Mouse (Mus musculus): ENCODE results near the gene Jak1. TPM values are rescaled to one million over a fixed set of nuclear protein-coding genes. Genes with fewer than 3 reads are reported as not detected.

Gene Jak1
- polyA plus RNA-seq, 1 experiment from 2014 or later, result 65.1 TPM

DNA sequence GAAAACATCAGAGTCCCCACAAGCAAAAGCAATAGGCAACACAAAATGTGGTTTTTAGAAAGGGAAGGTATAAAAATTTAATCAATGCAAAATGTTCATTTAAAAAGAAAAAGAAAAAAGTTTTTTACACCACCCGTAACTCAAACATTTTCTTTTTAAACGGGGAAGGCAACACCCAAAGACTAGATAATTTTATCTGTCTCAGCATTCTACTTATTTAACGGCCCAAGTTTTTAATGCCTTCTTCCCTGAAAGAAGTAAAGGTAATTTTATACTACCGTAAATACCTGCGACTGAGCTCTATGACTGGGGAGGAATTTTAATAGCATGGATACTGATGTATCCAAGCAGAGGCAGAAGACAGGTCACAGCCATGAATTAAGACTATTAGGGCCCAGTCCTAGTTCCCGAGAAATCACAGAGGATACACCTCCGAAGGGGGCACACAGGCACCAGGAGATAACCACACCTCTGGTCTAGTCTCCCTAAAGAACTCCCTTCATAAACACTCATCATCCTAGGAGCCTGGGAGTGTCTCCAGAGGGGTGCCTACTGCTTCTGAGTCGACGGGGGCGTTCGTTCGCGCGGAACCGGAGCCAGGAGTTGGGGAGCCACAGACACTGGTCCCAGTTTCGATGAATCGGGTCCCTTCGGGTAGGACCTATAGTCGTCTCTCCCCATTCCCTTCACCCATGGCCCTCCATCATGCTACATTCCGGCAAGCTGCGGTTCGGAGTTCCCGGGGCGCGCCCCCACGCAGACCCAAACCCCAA, 928 bp downstream of the Jak1 start:
- Histone ChIP-seq H3K27me3 (ENCODE audit: control insufficient read depth, insufficient read depth, low read length) (no peaks in the 10 kb centered on the region), H3K4me1 (ENCODE audit: control insufficient read depth, insufficient read depth, low read length) (peaks cover 5% of the 10 kb centered on the region), H3K4me3 (ENCODE audit: low read depth, low read length) (peak overlapping the region; percentile 89), H3K9ac (ENCODE audit: low read depth, low read length) (peak overlapping the region; percentile 91), H3K27ac (ENCODE audit: low read depth, low read length) (peak overlapping the region; percentile 94), H3K4me2 (peak overlapping the region; percentile 93), H3K9me3 (replicated peaks; ENCODE audit: control insufficient read depth, low read length) (no peaks in the 10 kb centered on the region), H3K36me3 (ENCODE audit: control insufficient read depth, insufficient read depth, low read length) (no peaks in the 10 kb centered on the region)
- whole genome bisulfite sequencing (ENCODE audit: insufficient replicate concordance), result 5% methylated on average over 26 of the region's 26 CpGs
- 0 out of 2 replicates have a peak, but pooled peaks have one; percentile 3 for ATAC-seq (replicated peaks; ENCODE audit: insufficient number of reproducible peaks, low FRiP score, low TSS enrichment)

- Histone ChIP-seq H3K4me3 (ENCODE audit: low read depth, low read length) (no peak overlapping the region), H3K27ac (ENCODE audit: low read depth, low read length) (no peak overlapping the region), H3K9ac (ENCODE audit: low read depth, low read length) (no peak overlapping the region), H3K9me3 (replicated peaks; ENCODE audit: control insufficient read depth, low read length) (no peaks in the 10 kb centered on the region), H3K27me3 (ENCODE audit: control insufficient read depth, insufficient read depth, low read length) (no peaks in the 10 kb centered on the region), H3K36me3 (ENCODE audit: control insufficient read depth, insufficient read depth, low read length) (no peaks in the 10 kb centered on the region), H3K4me1 (ENCODE audit: control insufficient read depth, insufficient read depth, low read length) (peaks cover 9% of the 10 kb centered on the region), H3K4me2 (no peak overlapping the region)
- no peak for ATAC-seq (replicated peaks; ENCODE audit: insufficient number of reproducible peaks, low FRiP score, low TSS enrichment)
- WGBS (ENCODE audit: insufficient replicate concordance), result 85% methylated on average over 5 of the region's 5 CpGs
Observed at GRCm38 (mm10) chr4:101261596-101261995, 3.5 kb downstream of the Jak1 start.

- 76% methylated on average over 8 of the region's 8 CpGs for WGBS (ENCODE audit: insufficient replicate concordance)
- H3K27ac ChIP-seq (ENCODE audit: low read depth, low read length), result no peak overlapping the region
- H3K9me3 ChIP-seq (replicated peaks; ENCODE audit: control insufficient read depth, low read length), result no peaks in the 10 kb centered on the region
Observed at GRCm38 (mm10) chr4:101260744-101261291, 4.3 kb downstream of the Jak1 start.

GRCm38 (mm10) chr4:101256526-101257210, 8.4 kb downstream of the Jak1 start:
- Histone ChIP-seq H3K4me3 (ENCODE audit: low read depth, low read length) (no peak overlapping the region), H3K36me3 (ENCODE audit: control insufficient read depth, insufficient read depth, low read length) (no peaks in the 10 kb centered on the region), H3K4me2 (no peak overlapping the region), H3K9ac (ENCODE audit: low read depth, low read length) (no peak overlapping the region), H3K27ac (ENCODE audit: low read depth, low read length) (0 out of 2 replicates have a peak overlapping the region, but pooled peaks have one; percentile 29), H3K4me1 (ENCODE audit: control insufficient read depth, insufficient read depth, low read length) (peaks cover 16% of the 10 kb centered on the region), H3K9me3 (replicated peaks; ENCODE audit: control insufficient read depth, low read length) (no peaks in the 10 kb centered on the region), H3K27me3 (ENCODE audit: control insufficient read depth, insufficient read depth, low read length) (no peaks in the 10 kb centered on the region)
- WGBS (ENCODE audit: insufficient replicate concordance), result 70% methylated on average over 3 of the region's 3 CpGs
- no peak for ATAC-seq (replicated peaks; ENCODE audit: insufficient number of reproducible peaks, low FRiP score, low TSS enrichment)

More at GRCm38 (mm10) chr4:101260744-101261291, 4.3 kb downstream of the Jak1 start:
- Histone ChIP-seq H3K4me1 (ENCODE audit: control insufficient read depth, insufficient read depth, low read length) (peaks cover 12% of the 10 kb centered on the region), H3K9ac (ENCODE audit: low read depth, low read length) (no peak overlapping the region), H3K36me3 (ENCODE audit: control insufficient read depth, insufficient read depth, low read length) (no peaks in the 10 kb centered on the region), H3K27me3 (ENCODE audit: control insufficient read depth, insufficient read depth, low read length) (no peaks in the 10 kb centered on the region), H3K4me3 (ENCODE audit: low read depth, low read length) (no peak overlapping the region), H3K4me2 (no peak overlapping the region)
- no peak for ATAC-seq (replicated peaks; ENCODE audit: insufficient number of reproducible peaks, low FRiP score, low TSS enrichment)

DNA sequence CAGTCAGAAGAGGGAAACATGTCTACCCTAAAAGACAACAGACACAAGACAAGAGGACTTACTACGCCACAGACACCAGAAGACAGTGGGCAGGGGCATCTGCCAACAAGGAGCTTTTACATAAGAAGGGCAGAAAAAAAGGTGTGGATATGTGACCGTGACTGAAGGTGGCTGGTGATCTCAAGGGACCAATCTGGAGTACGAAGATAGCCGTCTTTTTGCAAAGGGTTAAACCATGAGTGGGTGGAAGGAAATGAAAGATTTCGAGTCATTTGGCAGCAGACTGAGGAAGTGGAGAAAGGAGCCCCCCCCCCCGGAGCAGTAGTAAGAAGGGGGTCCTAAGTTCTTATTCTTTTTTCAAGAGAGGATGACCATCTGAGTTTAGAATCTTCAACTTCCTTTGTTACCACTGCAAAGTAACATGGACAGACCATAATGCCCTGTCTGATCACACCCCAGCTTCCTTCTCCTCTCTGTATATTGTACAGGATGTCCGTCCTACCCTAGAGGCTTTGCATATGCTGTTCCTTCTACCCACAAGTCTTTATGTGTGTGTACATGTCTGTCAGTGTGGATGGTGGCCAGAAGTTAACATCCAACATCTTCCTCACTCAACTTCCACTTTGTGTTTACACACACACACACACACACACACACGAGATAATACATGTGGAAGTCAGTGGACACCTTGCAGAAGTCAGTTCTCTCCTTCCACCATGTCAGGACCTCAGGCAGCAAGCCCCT, 10.3 kb downstream of the Jak1 start:
- H3K4me2 ChIP-seq, result no peak overlapping the region
- no peak overlapping the region for H3K27ac ChIP-seq (ENCODE audit: low read depth, low read length)
- no peaks in the 10 kb centered on the region for H3K9me3 ChIP-seq (replicated peaks; ENCODE audit: control insufficient read depth, low read length)
- no peaks in the 10 kb centered on the region for H3K36me3 ChIP-seq (ENCODE audit: control insufficient read depth, insufficient read depth, low read length)
- H3K4me3 ChIP-seq (ENCODE audit: low read depth, low read length), result no peak overlapping the region
- no peak overlapping the region for H3K9ac ChIP-seq (ENCODE audit: low read depth, low read length)
- no peak for ATAC-seq (replicated peaks; ENCODE audit: insufficient number of reproducible peaks, low FRiP score, low TSS enrichment)
- 65% methylated on average over 8 of the region's 8 CpGs for WGBS (ENCODE audit: insufficient replicate concordance)
- peaks cover 16% of the 10 kb centered on the region for H3K4me1 ChIP-seq (ENCODE audit: control insufficient read depth, insufficient read depth, low read length)
- no peaks in the 10 kb centered on the region for H3K27me3 ChIP-seq (ENCODE audit: control insufficient read depth, insufficient read depth, low read length)

GRCm38 (mm10) chr4:101254015-101254414, 11.1 kb downstream of the Jak1 start:
- Histone ChIP-seq H3K4me1 (ENCODE audit: control insufficient read depth, insufficient read depth, low read length) (peaks cover 16% of the 10 kb centered on the region), H3K9ac (ENCODE audit: low read depth, low read length) (no peak overlapping the region), H3K4me3 (ENCODE audit: low read depth, low read length) (no peak overlapping the region), H3K36me3 (ENCODE audit: control insufficient read depth, insufficient read depth, low read length) (no peaks in the 10 kb centered on the region), H3K9me3 (replicated peaks; ENCODE audit: control insufficient read depth, low read length) (no peaks in the 10 kb centered on the region), H3K27me3 (ENCODE audit: control insufficient read depth, insufficient read depth, low read length) (no peaks in the 10 kb centered on the region), H3K4me2 (no peak overlapping the region), H3K27ac (ENCODE audit: low read depth, low read length) (no peak overlapping the region)
- ATAC-seq (replicated peaks; ENCODE audit: insufficient number of reproducible peaks, low FRiP score, low TSS enrichment), result no peak
- WGBS (ENCODE audit: insufficient replicate concordance), result 62% methylated on average over 7 of the region's 7 CpGs

GRCm38 (mm10) chr4:101252781-101253622, 12.1 kb downstream of the Jak1 start:
- Histone ChIP-seq H3K27ac (ENCODE audit: low read depth, low read length) (no peak overlapping the region), H3K4me2 (no peak overlapping the region), H3K9me3 (replicated peaks; ENCODE audit: control insufficient read depth, low read length) (no peaks in the 10 kb centered on the region), H3K4me1 (ENCODE audit: control insufficient read depth, insufficient read depth, low read length) (peaks cover 16% of the 10 kb centered on the region), H3K36me3 (ENCODE audit: control insufficient read depth, insufficient read depth, low read length) (no peaks in the 10 kb centered on the region), H3K9ac (ENCODE audit: low read depth, low read length) (no peak overlapping the region), H3K4me3 (ENCODE audit: low read depth, low read length) (no peak overlapping the region), H3K27me3 (ENCODE audit: control insufficient read depth, insufficient read depth, low read length) (no peaks in the 10 kb centered on the region)
- no peak for ATAC-seq (replicated peaks; ENCODE audit: insufficient number of reproducible peaks, low FRiP score, low TSS enrichment)
- 57% methylated on average over 13 of the region's 13 CpGs for WGBS (ENCODE audit: insufficient replicate concordance)

DNA sequence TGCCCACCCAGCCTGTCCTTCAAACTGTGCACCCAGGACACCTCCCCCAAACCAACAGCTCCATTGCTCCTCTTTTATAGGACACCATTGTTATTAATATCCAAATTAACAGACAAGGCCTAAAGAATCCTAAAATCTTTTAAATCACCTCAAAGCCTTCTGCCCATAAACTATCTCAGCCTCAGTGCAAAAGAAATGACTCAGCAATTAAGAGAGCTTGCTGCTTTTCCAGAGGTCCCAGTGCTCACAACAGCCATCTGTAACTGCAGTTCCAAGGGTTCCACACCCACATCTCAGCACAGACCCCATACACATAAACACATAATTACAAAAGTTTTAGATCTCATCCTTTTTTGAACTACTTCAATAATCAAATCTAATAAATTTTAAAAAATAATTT, 13.1 kb downstream of the Jak1 start:
- Histone ChIP-seq H3K36me3 (ENCODE audit: control insufficient read depth, insufficient read depth, low read length) (no peaks in the 10 kb centered on the region), H3K4me2 (no peak overlapping the region), H3K27ac (ENCODE audit: low read depth, low read length) (no peak overlapping the region), H3K27me3 (ENCODE audit: control insufficient read depth, insufficient read depth, low read length) (no peaks in the 10 kb centered on the region), H3K4me1 (ENCODE audit: control insufficient read depth, insufficient read depth, low read length) (peaks cover 23% of the 10 kb centered on the region), H3K9me3 (replicated peaks; ENCODE audit: control insufficient read depth, low read length) (no peaks in the 10 kb centered on the region), H3K9ac (ENCODE audit: low read depth, low read length) (no peak overlapping the region), H3K4me3 (ENCODE audit: low read depth, low read length) (no peak overlapping the region)
- no peak for ATAC-seq (replicated peaks; ENCODE audit: insufficient number of reproducible peaks, low FRiP score, low TSS enrichment)

All from heart, embryonic 11.5 days (tissue).